Mouse (Mus musculus): ENCODE data around the gene Rabif.

DNA sequence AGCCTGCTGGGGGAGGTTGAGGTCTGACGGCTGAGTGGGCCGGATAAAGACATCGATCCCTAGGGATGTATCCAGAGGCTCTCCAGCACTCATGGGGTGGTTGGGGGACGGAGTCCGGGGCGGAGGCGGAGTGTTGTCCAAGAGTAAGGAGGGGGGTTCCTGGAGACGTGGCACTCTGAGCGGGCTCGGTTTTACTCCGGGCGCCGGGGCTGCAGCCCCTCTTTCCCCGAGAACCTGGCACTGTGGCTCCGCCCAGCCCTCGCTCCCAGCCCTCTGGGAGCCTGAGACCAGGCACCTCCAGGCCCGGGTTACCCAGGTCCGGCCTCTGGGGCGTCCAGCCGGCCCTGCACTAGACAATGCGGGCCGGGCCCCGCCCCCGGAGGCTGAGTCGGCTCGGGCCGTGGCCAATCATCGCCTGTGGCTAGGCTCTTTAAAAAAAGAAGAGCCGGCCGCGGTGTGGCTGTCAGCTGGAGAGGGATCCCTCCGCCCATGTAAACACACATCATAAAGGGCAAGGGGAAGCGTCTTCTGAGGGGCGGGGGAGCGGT lies 62.3 kb downstream of the Rabif start:
- peak; percentile 41; the same call in 1 of the 2 replicates for TF ChIP-seq CTCF (IDR thresholded peaks at IDR 0.05; ENCODE audit: borderline replicate concordance, control insufficient read depth, extremely low read depth, insufficient read depth, low read length, poor library complexity)
- peak; percentile 80 for TF ChIP-seq POLR2A (IDR thresholded peaks at IDR 0.05; ENCODE audit: control insufficient read depth, extremely low read depth, insufficient read depth, low read length, poor library complexity)
